Mouse (Mus musculus): ENCODE measurements around the gene Fam89b.

The Fam89b gene

GRCm38 (mm10) chr19:5684236-5684635 lies 45.2 kb downstream of the Fam89b start:
- DNase-seq (ENCODE audit: low spot score in 2 of 2): no peak

DNA sequence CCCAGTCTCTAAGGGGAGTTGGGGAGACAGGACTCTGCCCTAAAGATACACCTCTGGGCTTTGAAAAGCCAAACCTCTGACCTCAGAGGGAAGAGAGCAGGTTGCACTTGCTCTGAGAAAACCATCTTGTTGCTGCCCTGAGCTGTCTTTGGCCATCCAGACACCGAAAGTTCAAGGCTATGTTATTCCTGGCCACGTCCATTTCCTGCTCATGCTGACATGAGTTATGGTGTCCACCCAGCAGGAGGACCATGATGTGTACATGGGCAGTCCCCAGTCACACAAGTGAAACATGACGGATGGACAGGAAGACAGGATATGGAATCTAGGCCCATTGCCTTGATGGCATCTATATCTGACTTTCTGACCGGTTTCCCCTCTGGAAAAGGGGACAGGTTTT lies 49.0 kb downstream of the Fam89b start:
- DNase-seq (ENCODE audit: low spot score in 2 of 2): no peak

All from spleen, postnatal 36 days (tissue).